Mouse (Mus musculus) layer of hippocampus, adult 18-20 months (tissue): ENCODE measurements around the gene Os9. TPM values are rescaled to one million over a fixed set of nuclear protein-coding genes. Genes with fewer than 3 reads are reported as not detected.
"Not testable (repeated sequence)": the region's sequence is repeated elsewhere in the genome, so short reads cannot be mapped to it uniquely, and the experiment has no call there.

Experiments
- DNase-seq, 2 experiments: peaks; one replicate each; pipeline ENCODE4 v3.0.0; 2022; ENCODE audit warnings: low spot score in 2 of 2
- long read RNA-seq: library from polyadenylated mRNA; stranded (forward); transcript quantifications from one replicate; pipeline ENCODE4 v2.0.0, GENCODE M21; 2021
- total RNA-seq, 2 experiments: library from RNA; stranded (reverse); gene quantifications; 2 replicates each; pipeline ENCODE4 v1.2.3; 2021

Os9 gene
- total RNA-seq: 100 to 1,000 TPM; 105 to 107 TPM
- long read RNA-seq, transcript Os9-201 (14 exons, 2,458 nt): major isoform, 128 of 228 reads
- long read RNA-seq, transcript Os9-202 (15 exons, 2,627 nt): minor isoform, 52 of 228 reads
- long read RNA-seq, partial matches to known transcripts: 19 of 228 reads
- long read RNA-seq, other reads (novel, unspliced or antisense): 29 of 228 reads

DNA sequence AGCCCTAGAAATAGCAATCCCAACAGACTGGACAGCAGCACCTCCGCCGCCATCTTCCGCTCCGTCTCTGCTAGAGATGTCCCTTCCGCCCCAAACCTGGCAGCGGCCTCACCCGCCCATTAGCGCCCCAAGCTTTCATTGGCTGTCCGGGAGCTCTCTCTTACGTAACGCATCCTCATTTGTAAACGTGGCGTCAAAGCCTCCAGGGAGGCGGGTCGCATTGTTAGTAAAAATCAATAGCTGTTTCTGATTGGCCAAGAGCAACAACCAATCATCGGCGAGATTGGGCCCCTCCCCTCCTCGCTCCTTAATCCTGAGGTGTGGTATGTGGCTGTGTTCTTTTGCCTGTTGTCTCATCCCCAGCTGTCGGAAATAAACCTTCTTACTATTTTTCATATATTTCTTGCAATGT lies at the start of gene Os9:
Gene Os9 (minus strand): TSS at position 66 of the 412 bp plus-strand sequence.
- DNase-seq: peak; percentile 96 to 98

DNA sequence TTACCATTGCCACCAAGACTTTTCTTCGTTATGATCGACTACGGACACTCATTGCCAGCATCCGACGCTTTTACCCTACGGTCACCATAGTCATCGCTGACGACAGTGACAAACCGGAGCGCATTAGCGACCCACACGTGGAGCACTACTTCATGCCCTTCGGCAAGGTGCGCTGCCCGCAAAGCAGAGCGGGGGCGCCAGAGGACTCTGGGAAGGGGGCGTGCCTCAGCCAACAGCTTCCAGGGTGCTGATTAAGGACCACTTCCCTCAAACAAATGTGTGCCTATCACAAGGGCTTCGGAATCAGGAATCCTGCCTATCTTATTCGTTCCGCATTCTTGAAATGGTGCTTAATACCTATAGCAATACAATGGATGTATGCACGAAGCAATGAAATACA lies 49.1 kb upstream of the Os9 start:
- DNase-seq: peak in 1 of 2 experiments; percentile 44

DNA sequence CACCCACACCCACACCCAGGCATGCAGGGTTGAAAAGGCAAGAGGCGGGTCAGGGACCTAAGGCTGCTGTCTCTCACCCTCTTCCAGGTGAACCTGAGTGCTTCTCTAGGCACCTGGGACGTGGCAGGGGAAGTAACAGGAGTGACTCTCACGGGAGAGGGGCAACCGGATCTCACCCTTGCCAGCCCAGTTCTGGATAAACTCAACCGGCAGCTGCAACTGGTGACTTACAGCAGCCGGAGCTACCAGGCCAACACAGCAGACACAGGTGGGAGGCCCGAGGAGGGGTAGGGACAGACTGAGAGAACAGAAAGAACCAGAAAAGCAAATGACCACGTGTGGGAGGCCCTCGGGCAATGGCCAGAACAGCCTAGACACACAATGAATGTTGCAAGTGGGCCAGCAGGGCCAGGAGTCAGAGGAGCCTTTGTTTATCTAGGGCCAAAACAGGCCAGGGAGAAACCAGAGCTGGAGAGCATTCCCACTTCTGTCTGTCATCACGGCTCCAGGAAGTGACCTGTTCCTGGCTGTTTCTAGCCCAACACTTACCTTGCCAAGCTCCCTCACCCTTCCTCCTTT lies 46.8 kb upstream of the Os9 start:
- peak in 1 of 2 experiments; percentile 23 for DNase-seq

GRCm38 (mm10) chr10:127166771-127167613 lies 46.1 kb upstream of the Os9 start:
- no peak for DNase-seq

DNA sequence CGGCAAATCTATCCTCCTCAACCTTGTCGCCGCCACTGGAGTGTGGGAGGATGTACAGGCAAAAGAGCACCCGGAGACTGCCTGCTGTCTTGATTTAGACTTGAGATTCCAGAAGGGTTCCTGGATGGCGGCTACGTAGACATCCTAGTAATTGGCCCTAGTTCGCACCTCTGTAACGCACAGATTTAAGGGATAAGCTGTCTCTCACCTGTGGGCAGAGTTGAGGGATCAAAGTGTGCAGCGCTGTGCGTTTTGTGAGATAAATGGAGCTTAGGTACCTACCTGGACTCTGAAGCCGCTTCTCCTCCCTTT lies 45.4 kb upstream of the Os9 start:
- no peak for DNase-seq

DNA sequence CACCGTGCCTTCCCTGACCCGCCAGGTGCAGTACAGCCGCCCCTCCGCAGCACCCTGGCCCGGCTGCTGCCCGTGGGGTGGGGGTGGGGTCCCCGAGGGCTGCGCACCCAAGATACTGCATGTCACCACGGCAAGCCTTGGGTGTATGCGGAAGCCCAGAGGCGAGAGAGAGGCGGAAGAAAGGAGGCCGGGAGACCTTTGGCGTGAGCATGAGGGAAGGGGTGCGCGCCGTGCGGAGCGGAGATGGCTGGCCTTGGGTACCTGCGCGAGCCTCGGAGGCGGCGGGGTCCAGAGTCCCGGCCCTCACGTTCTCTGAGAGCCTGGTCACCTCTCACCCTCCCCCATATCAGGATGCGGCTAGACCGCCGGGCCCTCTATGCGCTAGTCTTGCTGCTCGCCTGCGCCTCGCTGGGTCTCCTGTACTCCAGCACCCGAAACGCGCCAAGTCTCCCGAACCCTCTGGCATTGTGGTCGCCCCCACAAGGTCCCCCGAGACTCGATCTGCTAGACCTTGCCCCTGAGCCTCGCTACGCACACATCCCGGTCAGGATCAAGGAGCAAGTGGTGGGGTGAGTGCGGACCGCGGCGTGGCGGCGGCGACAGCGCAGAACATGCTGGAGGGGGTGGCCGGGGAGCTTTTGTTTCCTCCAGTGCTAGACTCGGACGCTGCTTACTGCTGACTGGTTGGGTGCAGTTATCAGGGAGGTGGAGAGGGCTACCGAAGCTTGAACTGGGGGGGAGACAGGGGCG lies 44.9 kb upstream of the Os9 start:
- peak in 1 of 2 experiments; percentile 65 for DNase-seq

DNA sequence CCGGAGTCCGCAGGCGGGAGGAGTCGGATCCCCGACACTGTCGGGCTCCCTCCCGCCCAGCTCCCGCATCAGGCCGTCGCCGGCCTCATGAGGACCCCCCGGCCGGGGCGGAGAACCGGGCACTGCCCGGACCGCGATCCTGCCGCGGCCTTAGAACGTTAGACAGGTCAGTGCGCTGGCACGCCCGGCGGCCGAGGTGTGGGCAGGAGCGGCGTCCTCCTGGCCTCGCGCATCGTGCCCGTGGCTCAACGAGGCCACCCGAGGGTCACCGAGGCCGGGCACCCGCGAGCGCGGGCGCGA lies 44.4 kb upstream of the Os9 start:
- no peak for DNase-seq

GRCm38 (mm10) chr10:127164631-127165353 lies 43.9 kb upstream of the Os9 start, which contains the start of gene B4galnt1:
Gene B4galnt1, plus strand, starts transcription at chr10:127165225.
- DNase-seq: peak; percentile 69 to 87

GRCm38 (mm10) chr10:127164190-127164589 lies 43.3 kb upstream of the Os9 start:
- no peak for DNase-seq

DNA sequence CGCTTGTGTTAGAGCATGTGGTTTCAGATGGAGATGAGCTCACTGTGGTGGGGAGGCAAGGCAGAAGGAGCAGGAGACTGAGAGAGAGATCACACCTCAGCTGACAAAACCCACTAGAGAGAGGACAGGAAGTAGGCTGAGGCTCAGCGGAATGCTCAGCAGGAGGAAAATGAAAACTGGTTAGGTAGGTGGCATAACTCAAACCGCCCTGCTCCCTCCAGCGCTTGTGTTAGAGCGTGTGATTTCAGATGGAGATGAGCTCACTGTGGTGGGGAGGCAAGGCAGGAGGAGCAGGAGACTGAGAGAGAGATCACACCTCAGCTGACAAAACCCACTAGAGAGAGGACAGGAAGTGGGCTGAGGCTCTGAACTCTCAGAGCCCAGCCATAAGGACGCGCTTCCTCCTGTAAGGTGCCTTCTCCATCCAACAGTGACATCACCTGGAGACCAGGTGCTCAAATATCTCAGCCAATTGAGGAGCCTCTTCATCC lies 41.9 kb upstream of the Os9 start:
- DNase-seq: peak in 1 of 2 experiments; percentile 38

- no peak for DNase-seq
Measured at GRCm38 (mm10) chr10:127160728-127161127, 39.8 kb upstream of the Os9 start.

- peak in 1 of 2 experiments; percentile 44 for DNase-seq
Measured at GRCm38 (mm10) chr10:127160081-127160480, 39.1 kb upstream of the Os9 start.

DNA sequence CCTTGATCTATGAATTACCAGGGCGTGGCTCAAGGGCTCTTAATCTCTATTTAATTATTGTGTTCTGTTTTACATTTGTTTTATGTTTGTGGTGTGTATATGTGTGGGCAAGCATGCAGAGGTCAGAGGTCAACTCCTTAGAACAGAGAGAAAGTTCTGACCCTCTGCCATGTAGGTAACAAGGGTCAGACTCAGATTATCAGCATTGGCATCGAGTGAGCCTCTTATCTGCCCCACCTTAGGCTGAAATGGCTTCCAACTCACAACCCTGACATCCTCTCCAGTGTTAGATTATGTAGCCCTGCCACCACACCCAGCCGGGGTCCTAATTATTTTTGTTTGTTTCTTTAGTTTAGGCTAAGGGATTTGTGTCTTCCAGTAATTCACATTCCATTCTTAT lies 37.5 kb upstream of the Os9 start:
- no peak for DNase-seq

DNA sequence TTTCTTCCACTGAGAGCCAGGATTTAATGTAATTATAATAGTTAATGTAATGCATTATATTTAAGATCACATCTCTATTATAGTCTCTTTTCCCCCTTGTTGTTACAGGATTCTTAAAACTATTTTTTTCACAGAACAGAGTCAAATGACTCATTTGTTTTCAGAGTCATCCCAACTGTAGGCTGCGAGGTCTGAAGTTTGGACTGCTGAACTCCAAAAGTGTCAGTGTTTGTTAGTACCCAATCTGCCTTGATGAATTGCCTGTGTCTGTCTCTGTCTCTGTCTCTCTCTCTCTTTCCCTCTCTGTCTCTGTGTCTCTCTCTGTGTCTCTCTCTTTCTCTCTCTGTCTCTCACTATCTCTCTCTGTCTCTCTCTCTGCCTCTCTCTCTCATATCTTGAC lies 35.6 kb upstream of the Os9 start:
- no peak for DNase-seq

DNA sequence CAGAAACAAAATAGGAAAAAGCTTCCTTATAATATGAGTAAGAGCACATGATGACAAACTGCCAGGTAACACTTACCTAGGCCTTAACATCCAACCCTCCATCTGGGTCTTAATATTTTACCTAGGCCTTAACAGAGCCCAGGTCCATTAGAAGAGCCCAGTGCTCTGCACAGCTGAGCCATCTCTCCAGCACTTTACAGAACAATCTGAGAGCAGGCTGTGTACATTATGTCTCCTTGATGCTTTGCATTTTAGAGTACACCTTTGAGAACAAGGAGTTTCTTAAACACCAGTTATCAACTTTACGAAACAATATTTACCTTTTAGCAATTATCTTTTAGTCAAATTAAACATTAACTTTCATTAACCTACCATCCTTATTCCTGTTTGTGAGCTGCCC lies 35.2 kb upstream of the Os9 start:
- no peak for DNase-seq

GRCm38 (mm10) chr10:127154652-127155051 lies 33.7 kb upstream of the Os9 start:
- DNase-seq: no peak

- no peak for DNase-seq
Measured at GRCm38 (mm10) chr10:127154241-127154640, 33.3 kb upstream of the Os9 start.

- no peak for DNase-seq
Measured at GRCm38 (mm10) chr10:127153323-127153722, 32.4 kb upstream of the Os9 start.

GRCm38 (mm10) chr10:127152556-127152955 lies 31.6 kb upstream of the Os9 start:
- not testable (repeated sequence) for DNase-seq

DNA sequence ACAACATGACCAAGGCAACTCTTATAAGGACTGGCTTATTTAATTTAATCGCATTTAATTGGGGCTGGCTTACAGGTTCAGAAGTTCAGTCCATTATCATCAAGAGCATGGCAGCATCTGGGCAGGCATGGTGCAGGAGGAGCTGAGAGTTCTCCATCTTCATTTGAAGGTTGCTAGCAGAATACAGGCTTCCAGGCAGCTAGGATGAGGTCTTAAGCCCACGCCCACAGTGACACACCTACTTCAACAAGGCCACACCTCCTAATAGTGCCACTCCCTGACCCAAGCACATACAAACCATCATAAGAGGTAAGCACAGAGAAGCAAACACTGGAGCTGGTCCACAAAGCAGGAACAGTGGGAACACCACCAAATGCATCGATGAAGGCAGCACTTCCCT lies 30.3 kb upstream of the Os9 start:
- not testable (repeated sequence) for DNase-seq

- DNase-seq: no peak
Measured at GRCm38 (mm10) chr10:127150471-127150872, 29.5 kb upstream of the Os9 start.
